Mouse (Mus musculus) CH12.LX (cell line): Measurements from ENCODE around the gene Prr5l.

Source experiments
- CHD2 ChIP-seq: IDR thresholded peaks from 2 replicates; pipeline ENCODE4 v1.6.1; 2011; ENCODE audit warnings: low read length, improper control_type of control experiment
- CTCF ChIP-seq, 2 experiments: IDR thresholded peaks in 1 of 2; conservative IDR thresholded peaks in 1 of 2; 2 replicates each; pipeline ENCODE4 v1.5.1; 2011 to 2012; ENCODE audit warnings: low read depth in 2 of 2, low read length in 2 of 2, improper control_type of control experiment in 1 of 2, inconsistent platforms in 1 of 2, mild to moderate bottlenecking in 1 of 2, moderate library complexity in 1 of 2
- NELFE ChIP-seq: IDR thresholded peaks from 2 replicates; pipeline ENCODE4 v1.6.1; 2011; ENCODE audit warnings: low read depth, low read length, improper control_type of control experiment
- POLR2A ChIP-seq: IDR thresholded peaks from 2 replicates; pipeline ENCODE4 v1.6.1; 2011; ENCODE audit warnings: low read depth, mild to moderate bottlenecking, improper control_type of control experiment, low read length
- USF1 ChIP-seq: IDR thresholded peaks from 2 replicates; pipeline ENCODE4 v1.6.1; 2014; ENCODE audit warnings: low read depth, mild to moderate bottlenecking, inconsistent platforms, low read length, improper control_type of control experiment
- ZC3H11A ChIP-seq: IDR thresholded peaks from 2 replicates; pipeline ENCODE4 v1.6.1; 2012; ENCODE audit warnings: low read depth, mild to moderate bottlenecking, inconsistent platforms, low read length, improper control_type of control experiment
- ZNF384 ChIP-seq: IDR thresholded peaks from 2 replicates; pipeline ENCODE4 v1.6.1; 2012; ENCODE audit warnings: low read depth, low read length, improper control_type of control experiment, inconsistent platforms

DNA sequence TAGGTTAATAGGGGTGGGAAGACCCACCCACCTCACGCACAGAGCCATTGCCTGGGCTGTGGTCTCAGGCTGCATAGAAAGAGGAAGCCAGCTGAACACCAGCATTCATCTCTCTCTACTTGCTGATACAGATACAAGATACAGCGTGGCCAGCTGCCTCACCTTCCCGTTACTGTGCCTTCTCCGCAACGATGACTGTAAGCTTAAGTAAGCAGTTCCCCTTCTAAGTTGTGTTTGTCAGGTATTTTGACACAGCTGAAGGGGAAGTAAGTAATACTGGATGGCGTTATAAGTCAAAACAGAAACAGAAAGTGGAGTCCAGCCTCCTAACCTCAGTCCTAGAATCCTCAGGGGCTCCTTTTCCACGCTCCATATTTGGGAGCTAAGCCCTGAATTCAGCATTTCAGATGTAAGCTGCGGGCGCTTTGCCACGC, 150.0 kb downstream of the Prr5l start:
- TF ChIP-seq POLR2A (no peak), ZC3H11A (no peak), CTCF (conservative IDR thresholded peaks at IDR 0.05 in 1 of 2, IDR thresholded peaks at IDR 0.05 in 1 of 2; ENCODE audit: low read depth in 2 of 2, low read length in 2 of 2) (no peak), NELFE (no peak), ZNF384 (no peak), USF1 (no peak), CHD2 (no peak)
